Mouse (Mus musculus): Measurements from ENCODE around the gene Daam1. TPM values are rescaled to one million over a fixed set of nuclear protein-coding genes. Genes with fewer than 3 reads are reported as not detected.

The Daam1 gene
- polyA plus RNA-seq, 1 experiment from 2014 or later, result 55.2 TPM

GRCm38 (mm10) chr12:71992599-71993210 is 161.8 kb downstream of the Daam1 start:
- H3K4me3 ChIP-seq (ENCODE audit: low read depth, low read length), result no peak overlapping the region
- H3K4me2 ChIP-seq (ENCODE audit: low read depth, low read length), result no peak overlapping the region
- peaks cover 48% of the 10 kb centered on the region for H3K36me3 ChIP-seq (ENCODE audit: control insufficient read depth, insufficient read depth, low read length)
- H3K9me3 ChIP-seq (ENCODE audit: control insufficient read depth, low read length), result no peaks in the 10 kb centered on the region
- ATAC-seq (ENCODE audit: low read depth), result no peak
- 95% methylated on average over 18 of the region's 18 CpGs for WGBS
- H3K4me1 ChIP-seq (ENCODE audit: control insufficient read depth, insufficient read depth, low read length), result no peaks in the 10 kb centered on the region
- no peaks in the 10 kb centered on the region for H3K27me3 ChIP-seq (ENCODE audit: control insufficient read depth, insufficient read depth, low read length)
- no peak overlapping the region for H3K27ac ChIP-seq (ENCODE audit: low read depth, low read length)
- H3K9ac ChIP-seq (replicated peaks; ENCODE audit: low read depth, low read length), result no peak overlapping the region

GRCm38 (mm10) chr12:71995831-71996230 is 165.0 kb downstream of the Daam1 start:
- Histone ChIP-seq H3K9ac (replicated peaks; ENCODE audit: low read depth, low read length) (no peak overlapping the region), H3K4me2 (ENCODE audit: low read depth, low read length) (no peak overlapping the region), H3K36me3 (ENCODE audit: control insufficient read depth, insufficient read depth, low read length) (peaks cover 24% of the 10 kb centered on the region), H3K27ac (ENCODE audit: low read depth, low read length) (no peak overlapping the region), H3K4me3 (ENCODE audit: low read depth, low read length) (no peak overlapping the region), H3K4me1 (ENCODE audit: control insufficient read depth, insufficient read depth, low read length) (no peaks in the 10 kb centered on the region), H3K27me3 (ENCODE audit: control insufficient read depth, insufficient read depth, low read length) (no peaks in the 10 kb centered on the region), H3K9me3 (ENCODE audit: control insufficient read depth, low read length) (no peaks in the 10 kb centered on the region)
- WGBS, result 68% methylated on average over 8 of the region's 8 CpGs
- no peak for ATAC-seq (ENCODE audit: low read depth)

DNA sequence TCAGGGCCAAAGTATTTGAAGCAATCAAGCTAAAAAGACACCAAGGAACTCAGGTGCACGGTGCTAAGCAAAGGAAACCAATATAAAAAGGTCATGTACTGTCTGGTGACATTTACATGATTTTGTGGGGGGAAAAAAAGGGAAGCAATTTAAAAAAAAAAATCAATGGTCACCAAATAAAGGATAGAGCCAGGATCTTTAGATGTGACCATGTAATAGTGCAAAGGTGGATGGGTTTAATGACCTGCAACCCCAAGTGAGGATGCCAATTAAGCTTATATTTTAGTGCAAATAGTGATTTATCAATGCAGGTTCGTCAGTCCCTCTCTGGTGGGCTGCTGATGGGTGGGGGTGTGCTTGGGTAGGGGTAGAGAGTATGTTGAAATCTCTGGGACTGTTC is 166.0 kb downstream of the Daam1 start:
- no peak for ATAC-seq (ENCODE audit: low read depth)
- no peaks in the 10 kb centered on the region for H3K27me3 ChIP-seq (ENCODE audit: control insufficient read depth, insufficient read depth, low read length)
- H3K4me1 ChIP-seq (ENCODE audit: control insufficient read depth, insufficient read depth, low read length), result no peaks in the 10 kb centered on the region
- no peak overlapping the region for H3K9ac ChIP-seq (replicated peaks; ENCODE audit: low read depth, low read length)
- no peaks in the 10 kb centered on the region for H3K9me3 ChIP-seq (ENCODE audit: control insufficient read depth, low read length)
- 85% methylated on average over 2 of the region's 2 CpGs for WGBS
- H3K36me3 ChIP-seq (ENCODE audit: control insufficient read depth, insufficient read depth, low read length), result peaks cover 15% of the 10 kb centered on the region
- H3K4me3 ChIP-seq (ENCODE audit: low read depth, low read length), result no peak overlapping the region
- H3K4me2 ChIP-seq (ENCODE audit: low read depth, low read length), result no peak overlapping the region
- no peak overlapping the region for H3K27ac ChIP-seq (ENCODE audit: low read depth, low read length)

- Histone ChIP-seq H3K4me2 (ENCODE audit: low read depth, low read length) (no peak overlapping the region), H3K36me3 (ENCODE audit: control insufficient read depth, insufficient read depth, low read length) (peaks cover 14% of the 10 kb centered on the region), H3K27me3 (ENCODE audit: control insufficient read depth, insufficient read depth, low read length) (no peaks in the 10 kb centered on the region), H3K9me3 (ENCODE audit: control insufficient read depth, low read length) (no peaks in the 10 kb centered on the region), H3K27ac (ENCODE audit: low read depth, low read length) (no peak overlapping the region), H3K4me3 (ENCODE audit: low read depth, low read length) (no peak overlapping the region), H3K9ac (replicated peaks; ENCODE audit: low read depth, low read length) (no peak overlapping the region), H3K4me1 (ENCODE audit: control insufficient read depth, insufficient read depth, low read length) (no peaks in the 10 kb centered on the region)
- WGBS, result 91% methylated on average over 4 of the region's 4 CpGs
- no peak for ATAC-seq (ENCODE audit: low read depth)
Measured at GRCm38 (mm10) chr12:71997364-71997763, 166.5 kb downstream of the Daam1 start.

- no peaks in the 10 kb centered on the region for H3K4me1 ChIP-seq (ENCODE audit: control insufficient read depth, insufficient read depth, low read length)
- 0 out of 2 replicates have a peak, but pooled peaks cover 7% of the 10 kb centered on the region for H3K36me3 ChIP-seq (ENCODE audit: control insufficient read depth, insufficient read depth, low read length)
- no peaks in the 10 kb centered on the region for H3K9me3 ChIP-seq (ENCODE audit: control insufficient read depth, low read length)
- no peak for ATAC-seq (ENCODE audit: low read depth)
- H3K9ac ChIP-seq (replicated peaks; ENCODE audit: low read depth, low read length), result no peak overlapping the region
- H3K27ac ChIP-seq (ENCODE audit: low read depth, low read length), result no peak overlapping the region
- H3K4me2 ChIP-seq (ENCODE audit: low read depth, low read length), result no peak overlapping the region
- H3K4me3 ChIP-seq (ENCODE audit: low read depth, low read length), result no peak overlapping the region
- H3K27me3 ChIP-seq (ENCODE audit: control insufficient read depth, insufficient read depth, low read length), result no peaks in the 10 kb centered on the region
- 85% methylated on average over 4 of the region's 4 CpGs for WGBS
Measured at GRCm38 (mm10) chr12:71998653-71999052, 167.8 kb downstream of the Daam1 start.

- H3K4me1 ChIP-seq (ENCODE audit: control insufficient read depth, insufficient read depth, low read length), result no peaks in the 10 kb centered on the region
- H3K36me3 ChIP-seq (ENCODE audit: control insufficient read depth, insufficient read depth, low read length), result no peaks in the 10 kb centered on the region
- ATAC-seq (ENCODE audit: low read depth), result no peak
- no peaks in the 10 kb centered on the region for H3K9me3 ChIP-seq (ENCODE audit: control insufficient read depth, low read length)
- no peak overlapping the region for H3K9ac ChIP-seq (replicated peaks; ENCODE audit: low read depth, low read length)
- no peaks in the 10 kb centered on the region for H3K27me3 ChIP-seq (ENCODE audit: control insufficient read depth, insufficient read depth, low read length)
- H3K4me3 ChIP-seq (ENCODE audit: low read depth, low read length), result no peak overlapping the region
- WGBS, result 93% methylated on average over 2 of the region's 2 CpGs
- H3K4me2 ChIP-seq (ENCODE audit: low read depth, low read length), result no peak overlapping the region
- no peak overlapping the region for H3K27ac ChIP-seq (ENCODE audit: low read depth, low read length)
Measured at GRCm38 (mm10) chr12:71999671-72000070, 168.8 kb downstream of the Daam1 start.

- H3K9me3 ChIP-seq (ENCODE audit: control insufficient read depth, low read length), result no peaks in the 10 kb centered on the region
- ATAC-seq (ENCODE audit: low read depth), result no peak
- H3K9ac ChIP-seq (replicated peaks; ENCODE audit: low read depth, low read length), result no peak overlapping the region
- H3K27ac ChIP-seq (ENCODE audit: low read depth, low read length), result no peak overlapping the region
- H3K4me3 ChIP-seq (ENCODE audit: low read depth, low read length), result no peak overlapping the region
- H3K4me2 ChIP-seq (ENCODE audit: low read depth, low read length), result no peak overlapping the region
- no peaks in the 10 kb centered on the region for H3K36me3 ChIP-seq (ENCODE audit: control insufficient read depth, insufficient read depth, low read length)
- WGBS, result 75% methylated on average over 1 of the region's 1 CpGs
- H3K27me3 ChIP-seq (ENCODE audit: control insufficient read depth, insufficient read depth, low read length), result no peaks in the 10 kb centered on the region
- H3K4me1 ChIP-seq (ENCODE audit: control insufficient read depth, insufficient read depth, low read length), result no peaks in the 10 kb centered on the region
Measured at GRCm38 (mm10) chr12:72001811-72002210, 170.9 kb downstream of the Daam1 start.

GRCm38 (mm10) chr12:72005307-72005706 is 174.4 kb downstream of the Daam1 start:
- Histone ChIP-seq H3K9me3 (ENCODE audit: control insufficient read depth, low read length) (no peaks in the 10 kb centered on the region), H3K27ac (ENCODE audit: low read depth, low read length) (no peak overlapping the region), H3K27me3 (ENCODE audit: control insufficient read depth, insufficient read depth, low read length) (no peaks in the 10 kb centered on the region), H3K36me3 (ENCODE audit: control insufficient read depth, insufficient read depth, low read length) (no peaks in the 10 kb centered on the region), H3K4me3 (ENCODE audit: low read depth, low read length) (no peak overlapping the region), H3K9ac (replicated peaks; ENCODE audit: low read depth, low read length) (no peak overlapping the region), H3K4me1 (ENCODE audit: control insufficient read depth, insufficient read depth, low read length) (no peaks in the 10 kb centered on the region), H3K4me2 (ENCODE audit: low read depth, low read length) (no peak overlapping the region)
- 88% methylated on average over 3 of the region's 3 CpGs for WGBS
- ATAC-seq (ENCODE audit: low read depth), result no peak

GRCm38 (mm10) chr12:72007656-72008055 is 176.8 kb downstream of the Daam1 start:
- Histone ChIP-seq H3K27me3 (ENCODE audit: control insufficient read depth, insufficient read depth, low read length) (no peaks in the 10 kb centered on the region), H3K4me3 (ENCODE audit: low read depth, low read length) (no peak overlapping the region), H3K27ac (ENCODE audit: low read depth, low read length) (no peak overlapping the region), H3K4me2 (ENCODE audit: low read depth, low read length) (no peak overlapping the region), H3K4me1 (ENCODE audit: control insufficient read depth, insufficient read depth, low read length) (no peaks in the 10 kb centered on the region), H3K9me3 (ENCODE audit: control insufficient read depth, low read length) (no peaks in the 10 kb centered on the region), H3K9ac (replicated peaks; ENCODE audit: low read depth, low read length) (no peak overlapping the region), H3K36me3 (ENCODE audit: control insufficient read depth, insufficient read depth, low read length) (no peaks in the 10 kb centered on the region)
- 92% methylated on average over 3 of the region's 3 CpGs for WGBS
- ATAC-seq (ENCODE audit: low read depth), result no peak
